Mouse (Mus musculus): ENCODE results near the gene Cped1. TPM values are rescaled to one million over a fixed set of nuclear protein-coding genes. Genes with fewer than 3 reads are reported as not detected.

Cped1 gene
- total and polyA plus RNA-seq, 3 experiments: 0.22 TPM; not detected in 2

GRCm38 (mm10) chr6:22224351-22224750 lies 238.6 kb downstream of the Cped1 start:
- no peak for DNase-seq (ENCODE audit: low spot score)
- no peak for ATAC-seq (ENCODE audit: extremely low read depth, insufficient number of reproducible peaks, low FRiP score, poor library complexity, severe bottlenecking)

GRCm38 (mm10) chr6:22231244-22231643 lies 245.5 kb downstream of the Cped1 start:
- Histone ChIP-seq H3K9me3 (replicated peaks) (no peaks in the 10 kb centered on the region), H3K27me3 (ENCODE audit: insufficient read depth, low read length) (peaks cover 6% of the 10 kb centered on the region; the same call in 1 of the 2 replicates), H3K4me1 (ENCODE audit: insufficient read depth, low read depth, low read length) (no peaks in the 10 kb centered on the region), H3K4me3 (ENCODE audit: low read depth, low read length) (no peak overlapping the region), H3K36me3 (replicated peaks) (no peaks in the 10 kb centered on the region)
- TF ChIP-seq TAL1 (conservative IDR thresholded peaks at IDR 0.05; ENCODE audit: low read depth, low read length) (no peak), CTCF (IDR thresholded peaks at IDR 0.05; ENCODE audit: low read depth, low read length) (no peak), POLR2AphosphoS5 (IDR thresholded peaks at IDR 0.05; ENCODE audit: insufficient replicate concordance, low read depth, low read length) (no peak), GATA2 (IDR thresholded peaks at IDR 0.05; ENCODE audit: borderline replicate concordance, low read depth, low read length) (no peak), GATA1 (IDR thresholded peaks at IDR 0.05; ENCODE audit: borderline replicate concordance, low read length) (no peak)
- DNase-seq (ENCODE audit: low spot score) (no peak), ATAC-seq (ENCODE audit: extremely low read depth, insufficient number of reproducible peaks, low FRiP score, poor library complexity, severe bottlenecking) (no peak)

More at GRCm38 (mm10) chr6:22224351-22224750, 238.6 kb downstream of the Cped1 start:
- no peaks in the 10 kb centered on the region for H3K9me3 ChIP-seq (replicated peaks)
- no peak for TF ChIP-seq TAL1 (conservative IDR thresholded peaks at IDR 0.05; ENCODE audit: low read depth, low read length)
- no peak for TF ChIP-seq POLR2AphosphoS5 (IDR thresholded peaks at IDR 0.05; ENCODE audit: insufficient replicate concordance, low read depth, low read length)
- TF ChIP-seq GATA1 (IDR thresholded peaks at IDR 0.05; ENCODE audit: borderline replicate concordance, low read length): no peak
- TF ChIP-seq GATA2 (IDR thresholded peaks at IDR 0.05; ENCODE audit: borderline replicate concordance, low read depth, low read length): no peak
- no peak for TF ChIP-seq CTCF (IDR thresholded peaks at IDR 0.05; ENCODE audit: low read depth, low read length)
- H3K36me3 ChIP-seq (replicated peaks): no peaks in the 10 kb centered on the region
- no peaks in the 10 kb centered on the region for H3K4me1 ChIP-seq (ENCODE audit: insufficient read depth, low read depth, low read length)
- H3K4me3 ChIP-seq (ENCODE audit: low read depth, low read length): no peak overlapping the region
- peaks cover 12% of the 10 kb centered on the region for H3K27me3 ChIP-seq (ENCODE audit: insufficient read depth, low read length)

GRCm38 (mm10) chr6:22233517-22233916 lies 247.8 kb downstream of the Cped1 start:
- TF ChIP-seq POLR2AphosphoS5 (IDR thresholded peaks at IDR 0.05; ENCODE audit: insufficient replicate concordance, low read depth, low read length) (no peak), CTCF (IDR thresholded peaks at IDR 0.05; ENCODE audit: low read depth, low read length) (no peak), GATA1 (IDR thresholded peaks at IDR 0.05; ENCODE audit: borderline replicate concordance, low read length) (no peak), TAL1 (conservative IDR thresholded peaks at IDR 0.05; ENCODE audit: low read depth, low read length) (no peak), GATA2 (IDR thresholded peaks at IDR 0.05; ENCODE audit: borderline replicate concordance, low read depth, low read length) (no peak)
- DNase-seq (ENCODE audit: low spot score): no peak
- Histone ChIP-seq H3K27me3 (ENCODE audit: insufficient read depth, low read length) (peaks cover 4% of the 10 kb centered on the region), H3K36me3 (replicated peaks) (no peaks in the 10 kb centered on the region), H3K4me3 (ENCODE audit: low read depth, low read length) (no peak overlapping the region), H3K4me1 (ENCODE audit: insufficient read depth, low read depth, low read length) (no peaks in the 10 kb centered on the region), H3K9me3 (replicated peaks) (no peaks in the 10 kb centered on the region)
- no peak for ATAC-seq (ENCODE audit: extremely low read depth, insufficient number of reproducible peaks, low FRiP score, poor library complexity, severe bottlenecking)

DNA sequence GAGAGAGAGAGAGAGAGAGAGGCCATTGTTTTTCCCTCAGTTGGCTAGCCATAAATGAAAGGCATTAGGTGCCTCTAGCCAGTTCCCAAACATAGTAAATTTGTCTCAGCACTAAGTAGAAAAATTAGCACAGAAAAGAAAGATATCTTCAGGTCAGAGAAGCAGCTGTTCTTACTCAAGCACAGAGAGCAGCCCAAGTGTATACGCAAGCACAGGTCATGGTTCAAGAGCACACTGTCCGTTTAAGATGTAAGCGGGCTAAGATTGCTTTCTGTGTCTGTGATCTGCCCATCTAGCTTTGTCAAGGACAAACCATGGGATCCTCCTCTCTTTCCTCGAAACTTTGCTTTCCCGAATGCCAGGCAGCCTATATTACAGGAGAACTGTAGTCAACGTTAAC lies 249.4 kb downstream of the Cped1 start:
- ATAC-seq (ENCODE audit: extremely low read depth, insufficient number of reproducible peaks, low FRiP score, poor library complexity, severe bottlenecking) (no peak), DNase-seq (ENCODE audit: low spot score) (no peak)
- H3K36me3 ChIP-seq (replicated peaks): no peaks in the 10 kb centered on the region
- no peaks in the 10 kb centered on the region for H3K4me1 ChIP-seq (ENCODE audit: insufficient read depth, low read depth, low read length)
- no peaks in the 10 kb centered on the region for H3K9me3 ChIP-seq (replicated peaks)
- no peak overlapping the region for H3K4me3 ChIP-seq (ENCODE audit: low read depth, low read length)
- TF ChIP-seq GATA1 (IDR thresholded peaks at IDR 0.05; ENCODE audit: borderline replicate concordance, low read length): no peak
- TF ChIP-seq POLR2AphosphoS5 (IDR thresholded peaks at IDR 0.05; ENCODE audit: insufficient replicate concordance, low read depth, low read length): no peak
- no peak for TF ChIP-seq GATA2 (IDR thresholded peaks at IDR 0.05; ENCODE audit: borderline replicate concordance, low read depth, low read length)
- TF ChIP-seq TAL1 (conservative IDR thresholded peaks at IDR 0.05; ENCODE audit: low read depth, low read length): no peak
- no peak for TF ChIP-seq CTCF (IDR thresholded peaks at IDR 0.05; ENCODE audit: low read depth, low read length)
- peaks cover 6% of the 10 kb centered on the region for H3K27me3 ChIP-seq (ENCODE audit: insufficient read depth, low read length)

DNA sequence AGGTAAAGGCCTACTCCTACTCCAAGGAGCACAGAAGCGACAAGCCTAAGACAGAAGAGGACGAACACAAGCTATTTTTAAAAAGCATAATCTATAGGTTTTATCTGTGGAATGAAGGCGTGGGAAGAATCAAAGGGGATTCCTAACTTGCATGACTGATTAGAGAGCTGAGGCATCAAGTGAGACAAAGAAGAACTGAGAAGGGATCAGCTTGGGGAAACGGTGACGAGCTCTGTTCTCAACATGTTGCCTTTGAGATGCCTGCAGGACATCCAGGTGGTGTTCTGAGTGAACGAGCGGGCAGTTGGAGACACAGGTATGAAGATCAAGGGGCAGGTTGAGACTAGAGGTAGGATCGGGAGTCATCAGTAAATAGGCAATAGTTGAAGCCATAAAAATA lies 257.6 kb downstream of the Cped1 start:
- TF ChIP-seq POLR2AphosphoS5 (IDR thresholded peaks at IDR 0.05; ENCODE audit: insufficient replicate concordance, low read depth, low read length) (no peak), CTCF (IDR thresholded peaks at IDR 0.05; ENCODE audit: low read depth, low read length) (no peak), GATA2 (IDR thresholded peaks at IDR 0.05; ENCODE audit: borderline replicate concordance, low read depth, low read length) (no peak), TAL1 (conservative IDR thresholded peaks at IDR 0.05; ENCODE audit: low read depth, low read length) (no peak), GATA1 (IDR thresholded peaks at IDR 0.05; ENCODE audit: borderline replicate concordance, low read length) (no peak)
- Histone ChIP-seq H3K4me3 (ENCODE audit: low read depth, low read length) (no peak overlapping the region), H3K4me1 (ENCODE audit: insufficient read depth, low read depth, low read length) (no peaks in the 10 kb centered on the region), H3K9me3 (replicated peaks) (no peaks in the 10 kb centered on the region), H3K36me3 (replicated peaks) (no peaks in the 10 kb centered on the region), H3K27me3 (ENCODE audit: insufficient read depth, low read length) (peaks cover 2% of the 10 kb centered on the region)
- ATAC-seq (ENCODE audit: extremely low read depth, insufficient number of reproducible peaks, low FRiP score, poor library complexity, severe bottlenecking) (no peak), DNase-seq (ENCODE audit: low spot score) (no peak)

DNA sequence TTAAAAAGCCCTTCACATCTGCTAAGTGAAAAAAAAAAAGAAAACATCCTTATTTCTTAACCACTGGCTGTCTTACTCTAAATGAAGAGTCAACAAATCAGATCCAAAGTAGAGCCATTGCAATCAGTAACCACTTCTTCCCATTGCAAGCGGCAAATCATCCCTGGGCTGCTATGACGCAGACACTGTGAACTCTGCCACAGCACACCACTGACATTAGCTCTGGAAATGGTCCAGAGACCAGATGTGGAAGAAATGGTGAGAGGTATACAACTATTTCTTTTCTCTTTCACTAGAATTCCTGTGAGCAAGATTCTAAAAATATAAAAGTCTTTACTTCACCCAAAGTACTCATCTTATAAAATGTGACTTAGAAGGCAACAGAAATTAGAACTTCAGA lies 261.0 kb downstream of the Cped1 start:
- no peaks in the 10 kb centered on the region; the same call in 1 of the 2 replicates for H3K27me3 ChIP-seq (ENCODE audit: insufficient read depth, low read length)
- H3K4me3 ChIP-seq (ENCODE audit: low read depth, low read length): no peak overlapping the region
- ATAC-seq (ENCODE audit: extremely low read depth, insufficient number of reproducible peaks, low FRiP score, poor library complexity, severe bottlenecking): no peak
- H3K9me3 ChIP-seq (replicated peaks): no peaks in the 10 kb centered on the region
- no peak for DNase-seq (ENCODE audit: low spot score)
- no peaks in the 10 kb centered on the region for H3K36me3 ChIP-seq (replicated peaks)
- TF ChIP-seq CTCF (IDR thresholded peaks at IDR 0.05; ENCODE audit: low read depth, low read length): no peak
- TF ChIP-seq TAL1 (conservative IDR thresholded peaks at IDR 0.05; ENCODE audit: low read depth, low read length): no peak
- no peak for TF ChIP-seq GATA2 (IDR thresholded peaks at IDR 0.05; ENCODE audit: borderline replicate concordance, low read depth, low read length)
- no peak for TF ChIP-seq GATA1 (IDR thresholded peaks at IDR 0.05; ENCODE audit: borderline replicate concordance, low read length)
- no peak for TF ChIP-seq POLR2AphosphoS5 (IDR thresholded peaks at IDR 0.05; ENCODE audit: insufficient replicate concordance, low read depth, low read length)
- H3K4me1 ChIP-seq (ENCODE audit: insufficient read depth, low read depth, low read length): no peaks in the 10 kb centered on the region
